Mouse (Mus musculus) heart, adult 8-10 months (tissue): ENCODE data around the gene Pkd1l1. TPM values are rescaled to one million over a fixed set of nuclear protein-coding genes. Genes with fewer than 3 reads are reported as not detected.
A peak's percentile ranks its signal among the peaks of the same experiment; 100 is the strongest.

Source experiments
- DNase-seq: peaks from one replicate; pipeline ENCODE4 v3.0.0; 2022; ENCODE audit warnings: low spot score
- total RNA-seq, 4 experiments: library from RNA; stranded (reverse); gene quantifications; 2 replicates each; pipeline ENCODE4 v1.2.4; 2022

Pkd1l1 gene
- total RNA-seq, 4 experiments from 2014 or later: not detected

GRCm38 (mm10) chr11:8821403-8821802 lies 151.7 kb downstream of the Pkd1l1 start:
- no peak for DNase-seq

- no peak for DNase-seq
Observed at GRCm38 (mm10) chr11:8817376-8817775, 155.7 kb downstream of the Pkd1l1 start.

GRCm38 (mm10) chr11:8814097-8814790 lies 158.8 kb downstream of the Pkd1l1 start:
- peak; percentile 5 for DNase-seq

GRCm38 (mm10) chr11:8811506-8812100 lies 161.5 kb downstream of the Pkd1l1 start:
- no peak for DNase-seq

- no peak for DNase-seq
Observed at GRCm38 (mm10) chr11:8809644-8810043, 163.4 kb downstream of the Pkd1l1 start.

- DNase-seq: no peak
Observed at GRCm38 (mm10) chr11:8807009-8807408, 166.1 kb downstream of the Pkd1l1 start.

- no peak for DNase-seq
Observed at GRCm38 (mm10) chr11:8804178-8804577, 168.9 kb downstream of the Pkd1l1 start.

- no peak for DNase-seq
Observed at GRCm38 (mm10) chr11:8797486-8797885, 175.6 kb downstream of the Pkd1l1 start.

- no peak for DNase-seq
Observed at GRCm38 (mm10) chr11:8795031-8795430, 178.0 kb downstream of the Pkd1l1 start.

- no peak for DNase-seq
Observed at GRCm38 (mm10) chr11:8792146-8792545, 180.9 kb downstream of the Pkd1l1 start.

GRCm38 (mm10) chr11:8789186-8789585 lies 183.9 kb downstream of the Pkd1l1 start:
- DNase-seq: no peak

GRCm38 (mm10) chr11:8787604-8788003 lies 185.5 kb downstream of the Pkd1l1 start:
- DNase-seq: no peak

GRCm38 (mm10) chr11:8784413-8784812 lies 188.7 kb downstream of the Pkd1l1 start:
- DNase-seq: no peak

GRCm38 (mm10) chr11:8782141-8782465 lies 191.0 kb downstream of the Pkd1l1 start:
- no peak for DNase-seq

GRCm38 (mm10) chr11:8781308-8782140 lies 191.5 kb downstream of the Pkd1l1 start:
- DNase-seq: peak; percentile 16

- DNase-seq: no peak
Observed at GRCm38 (mm10) chr11:8779427-8779826, 193.6 kb downstream of the Pkd1l1 start.

Other genes with a start within 250 kb of the Pkd1l1 start
- gene Hus1, start 37.9 kb upstream of the Pkd1l1 start, total RNA-seq: 10 to 100 TPM in 3 of 4 experiments, 1 to 10 TPM in 1; 9.7 to 11.0 (median 10.6) TPM
- gene Gm11992, start 75.3 kb upstream of the Pkd1l1 start, total RNA-seq: 1 to 10 TPM in 1 of 4 experiments, under 1 TPM in 3; 0.34 to 2.0 (median 0.82) TPM
- gene Sun3, start 75.7 kb upstream of the Pkd1l1 start, total RNA-seq: 1 to 10 TPM; 1.1 to 2.4 (median 1.9) TPM
- 1 to 10 TPM; 2.5 to 9.8 (median 3.0) TPM for gene Upp1, start 144.8 kb upstream of the Pkd1l1 start, total RNA-seq
- gene Abca13, start 218.7 kb upstream of the Pkd1l1 start, total RNA-seq: under 1 TPM in 1 of 4 experiments, not detected in 3; 0.03 TPM